Mouse (Mus musculus): Measurements from ENCODE around the gene Gm13691. TPM values are rescaled to one million over a fixed set of nuclear protein-coding genes. Genes with fewer than 3 reads are reported as not detected.
"Not testable (repeated sequence)": the region's sequence is repeated elsewhere in the genome, so short reads cannot be mapped to it uniquely, and the experiment has no call there.

Gm13691 gene
- polyA plus RNA-seq, 1 experiment from 2014 or later, result 0.09 TPM

DNA sequence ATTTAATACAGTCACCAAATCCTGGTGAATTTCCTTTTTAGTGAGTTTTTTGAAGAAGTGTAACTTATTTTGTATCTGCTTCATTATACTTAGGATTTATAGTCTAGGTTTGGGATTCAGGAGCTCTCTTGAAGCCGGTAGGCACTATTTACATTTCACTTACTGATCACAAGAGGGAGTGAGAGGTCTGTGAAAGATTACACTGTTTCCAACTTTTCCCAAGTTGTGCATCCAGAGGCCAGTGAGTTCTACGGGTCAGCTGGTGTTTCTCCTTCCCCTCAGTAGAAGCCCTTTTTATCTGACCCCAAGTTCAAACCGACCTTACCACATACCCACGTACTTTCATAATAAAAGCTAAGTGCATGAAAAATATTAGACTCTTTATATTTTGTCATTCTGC lies 47.0 kb downstream of the Gm13691 start:
- Histone ChIP-seq H3K9me3 (no peaks in the 10 kb centered on the region), H3K4me1 (no peaks in the 10 kb centered on the region), H3K36me3 (no peaks in the 10 kb centered on the region), H3K9ac (no peak overlapping the region), H3K27me3 (replicated peaks) (no peaks in the 10 kb centered on the region), H3K27ac (no peak overlapping the region), H3K4me2 (no peak overlapping the region), H3K4me3 (replicated peaks) (no peak overlapping the region)
- ATAC-seq (ENCODE audit: insufficient read depth, low FRiP score, low read depth), result no peak
- WGBS, result 2% methylated on average over 4 of the region's 4 CpGs

DNA sequence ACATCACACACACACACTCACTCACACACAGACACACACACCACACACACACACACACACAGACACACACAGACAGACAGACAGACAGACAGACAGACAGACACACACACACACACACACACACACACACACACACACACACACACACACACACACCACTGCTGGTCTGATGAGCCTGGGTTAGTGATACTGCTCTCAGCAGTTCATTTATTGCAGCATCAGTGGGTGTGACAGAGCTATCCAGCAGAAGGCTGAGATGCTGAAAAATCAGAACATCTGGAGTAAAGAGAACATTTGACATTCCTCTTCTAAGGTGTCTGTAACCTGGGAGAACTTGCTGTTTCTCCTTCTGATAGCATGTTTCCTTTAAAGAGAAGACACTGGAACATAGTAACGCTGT lies 47.6 kb downstream of the Gm13691 start:
- not testable (repeated sequence) for H3K36me3 ChIP-seq; H3K9me3 ChIP-seq; H3K9ac ChIP-seq; H3K4me3 ChIP-seq (replicated peaks); H3K4me2 ChIP-seq; ATAC-seq (ENCODE audit: insufficient read depth, low FRiP score, low read depth); H3K27ac ChIP-seq; H3K4me1 ChIP-seq; H3K27me3 ChIP-seq (replicated peaks)
- 89% methylated on average over 1 of the region's 1 CpGs for WGBS

- WGBS, result 51% methylated on average over 6 of the region's 6 CpGs
- no peak for ATAC-seq (ENCODE audit: insufficient read depth, low FRiP score, low read depth)
Measured at GRCm38 (mm10) chr2:84039277-84039676, 48.9 kb downstream of the Gm13691 start.

More at GRCm38 (mm10) chr2:84039277-84039676, 48.9 kb downstream of the Gm13691 start:
- Histone ChIP-seq H3K36me3 (no peaks in the 10 kb centered on the region), H3K9me3 (no peaks in the 10 kb centered on the region), H3K9ac (no peak overlapping the region), H3K4me3 (replicated peaks) (no peak overlapping the region), H3K4me2 (no peak overlapping the region), H3K4me1 (no peaks in the 10 kb centered on the region), H3K27ac (no peak overlapping the region), H3K27me3 (replicated peaks) (no peaks in the 10 kb centered on the region)

Other genes starting within 250 kb of the Gm13691 start
- 10.5 and 13.6 TPM in 2 replicates for gene Fam171b, start 177.9 kb upstream of the Gm13691 start, polyA plus RNA-seq (2015; fragmentation: Nextera tagmentation; extraction: Ambion mirVana)
- gene Zswim2, start 49.3 kb upstream of the Gm13691 start, polyA plus RNA-seq (2015; fragmentation: Nextera tagmentation; extraction: Ambion mirVana), result not detected in 2 replicates
- gene Gm13698, start 34.9 kb upstream of the Gm13691 start, polyA plus RNA-seq (2015; fragmentation: Nextera tagmentation; extraction: Ambion mirVana), result 0.09 TPM in 1 of 2 replicates, not detected in the other
- 0.09 TPM in 1 of 2 replicates, not detected in the other for gene Gm13693, start 29.1 kb upstream of the Gm13691 start, polyA plus RNA-seq (2015; fragmentation: Nextera tagmentation; extraction: Ambion mirVana)
- 0.09 TPM in 1 of 2 replicates, not detected in the other for gene Gm13695, start 23.2 kb upstream of the Gm13691 start, polyA plus RNA-seq (2015; fragmentation: Nextera tagmentation; extraction: Ambion mirVana)
- gene Gm13696, start 17.4 kb upstream of the Gm13691 start, polyA plus RNA-seq (2015; fragmentation: Nextera tagmentation; extraction: Ambion mirVana), result 0.09 TPM in 1 of 2 replicates, not detected in the other
- gene Gm13694, start 11.6 kb upstream of the Gm13691 start, polyA plus RNA-seq (2015; fragmentation: Nextera tagmentation; extraction: Ambion mirVana), result 0.09 TPM in 1 of 2 replicates, not detected in the other
- 0.09 TPM in 1 of 2 replicates, not detected in the other for gene Gm13697, start 5.8 kb upstream of the Gm13691 start, polyA plus RNA-seq (2015; fragmentation: Nextera tagmentation; extraction: Ambion mirVana)